Mouse (Mus musculus): ENCODE data around the gene Rock2.
A peak's percentile ranks its signal among the peaks of the same experiment; 100 is the strongest.

Rock2 gene

DNA sequence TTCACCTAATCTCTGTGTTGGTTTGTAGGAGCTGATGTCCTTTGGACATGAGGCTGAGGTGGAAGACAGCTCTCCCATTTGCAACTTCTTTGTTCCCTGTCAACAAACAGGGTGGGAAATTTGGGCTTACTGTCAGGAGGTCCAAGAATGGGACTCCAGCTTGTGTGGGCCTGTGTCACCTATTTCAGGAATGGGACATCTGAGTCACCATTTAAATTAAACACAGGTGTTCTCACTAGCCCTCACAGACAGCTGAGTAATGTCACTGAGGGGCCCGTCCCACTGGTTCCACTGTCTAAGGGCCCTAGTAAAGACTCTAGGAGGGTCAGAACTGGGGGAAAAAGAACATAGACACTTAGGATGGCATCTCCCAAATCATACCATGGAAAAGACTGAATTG lies 22.7 kb upstream of the Rock2 start:
- DNase-seq (ENCODE audit: low read depth, low spot score), result no peak

DNA sequence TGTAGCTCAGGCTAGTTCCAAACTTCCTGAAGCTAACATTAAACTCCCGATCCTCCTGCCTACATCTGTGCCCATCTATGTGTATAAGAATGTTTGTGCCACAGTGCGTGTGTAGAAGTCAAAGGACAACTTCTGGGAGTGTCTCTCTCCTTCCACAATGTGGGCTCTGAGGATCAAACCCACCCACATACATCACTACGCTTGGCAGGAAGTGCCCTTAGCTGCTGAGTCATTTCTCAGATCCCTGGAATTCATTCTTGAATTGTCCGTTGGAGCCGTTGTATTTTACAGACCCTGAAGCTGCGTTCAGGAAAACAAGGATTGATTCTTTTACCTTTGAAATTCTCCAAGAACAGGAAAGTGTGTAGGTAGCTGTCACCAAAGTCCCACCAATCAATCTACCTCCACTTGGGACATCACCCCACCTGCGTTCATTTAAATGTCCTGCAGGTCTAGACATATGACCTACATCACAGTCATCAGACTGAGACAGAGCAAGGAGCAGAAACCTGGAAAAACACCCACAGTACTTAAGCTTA lies 21.7 kb upstream of the Rock2 start:
- DNase-seq (ENCODE audit: low read depth, low spot score), result no peak

- DNase-seq (ENCODE audit: low read depth, low spot score), result no peak
Observed at GRCm38 (mm10) chr12:16873549-16873948, 21.1 kb upstream of the Rock2 start.

GRCm38 (mm10) chr12:16874086-16874485 lies 20.6 kb upstream of the Rock2 start:
- DNase-seq (ENCODE audit: low read depth, low spot score), result peak; percentile 70

- DNase-seq (ENCODE audit: low read depth, low spot score), result no peak
Observed at GRCm38 (mm10) chr12:16875269-16875668, 19.4 kb upstream of the Rock2 start.

- DNase-seq (ENCODE audit: low read depth, low spot score), result no peak
Observed at GRCm38 (mm10) chr12:16875678-16876077, 19.0 kb upstream of the Rock2 start.

GRCm38 (mm10) chr12:16876667-16877066 lies 18.0 kb upstream of the Rock2 start:
- DNase-seq (ENCODE audit: low read depth, low spot score), result no peak

- DNase-seq (ENCODE audit: low read depth, low spot score), result no peak
Observed at GRCm38 (mm10) chr12:16877141-16877540, 17.6 kb upstream of the Rock2 start.

- DNase-seq (ENCODE audit: low read depth, low spot score), result no peak
Observed at GRCm38 (mm10) chr12:16877679-16878078, 17.0 kb upstream of the Rock2 start.

- no peak for DNase-seq (ENCODE audit: low read depth, low spot score)
Observed at GRCm38 (mm10) chr12:16879369-16879768, 15.3 kb upstream of the Rock2 start.

GRCm38 (mm10) chr12:16880077-16880476 lies 14.6 kb upstream of the Rock2 start:
- no peak for DNase-seq (ENCODE audit: low read depth, low spot score)

DNA sequence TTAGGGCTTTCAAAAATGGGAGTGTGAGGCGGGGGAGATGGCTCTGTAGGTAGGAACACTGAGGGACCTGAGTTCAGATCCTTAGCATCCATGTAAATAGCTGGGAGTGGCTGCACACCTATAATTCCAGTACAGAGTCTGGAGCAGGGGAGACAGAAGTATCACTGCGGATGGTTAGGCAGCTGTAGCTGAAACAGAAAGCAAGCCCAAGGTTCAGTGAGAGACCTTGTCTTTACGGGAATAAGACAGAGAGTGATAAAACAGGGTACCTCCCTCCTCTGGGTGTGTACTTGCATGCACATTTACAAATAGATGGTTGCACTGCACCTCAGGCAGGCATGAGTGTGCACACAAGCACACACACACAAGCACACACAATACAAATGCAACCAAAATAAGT lies 12.3 kb upstream of the Rock2 start:
- DNase-seq (ENCODE audit: low read depth, low spot score), result no peak

- no peak for DNase-seq (ENCODE audit: low read depth, low spot score)
Observed at GRCm38 (mm10) chr12:16883111-16883510, 11.6 kb upstream of the Rock2 start.

DNA sequence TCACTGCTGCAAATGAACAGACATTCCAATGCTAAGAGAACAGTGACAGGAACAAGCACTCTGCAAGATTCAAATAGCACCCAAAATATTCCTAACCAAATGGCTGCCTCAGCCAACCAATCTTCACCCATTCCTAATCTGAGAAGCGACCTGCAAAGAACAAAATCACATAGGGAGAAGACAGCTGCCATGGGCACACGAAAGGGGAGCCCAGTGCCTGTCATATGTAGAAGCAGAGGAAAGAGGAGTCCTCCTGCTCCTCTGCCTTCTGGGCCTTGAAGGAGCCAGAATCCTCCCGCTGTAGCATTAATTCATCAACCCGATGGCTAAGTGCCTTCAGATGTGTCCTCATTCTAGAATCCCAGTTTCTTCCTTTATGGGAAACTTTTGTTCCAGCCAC lies 10.2 kb upstream of the Rock2 start:
- no peak for DNase-seq (ENCODE audit: low read depth, low spot score)

GRCm38 (mm10) chr12:16886354-16886753 lies 8.3 kb upstream of the Rock2 start:
- DNase-seq (ENCODE audit: low read depth, low spot score), result no peak

DNA sequence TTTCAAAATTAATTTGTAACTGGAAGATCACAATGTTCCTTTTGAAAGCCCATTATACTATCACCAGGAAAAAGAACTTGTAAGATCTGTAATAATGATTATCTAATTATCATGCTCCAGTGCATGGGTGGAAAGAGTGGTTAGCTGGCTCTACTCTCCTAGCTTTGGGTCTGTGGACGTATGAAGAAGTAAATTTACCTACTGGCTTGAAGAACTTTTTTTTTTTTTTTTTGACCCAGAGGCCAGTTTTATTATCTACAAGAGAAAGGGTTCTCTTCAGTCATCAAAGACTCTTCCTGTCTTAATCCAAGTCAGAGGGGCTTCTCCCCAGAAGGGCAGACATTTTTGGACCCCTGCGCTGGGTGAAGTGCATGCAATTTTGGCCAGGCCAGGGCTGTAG lies 1.7 kb upstream of the Rock2 start:
- no peak for DNase-seq (ENCODE audit: low read depth, low spot score)

GRCm38 (mm10) chr12:16893656-16894395 lies 869 bp upstream of the Rock2 start:
- DNase-seq (ENCODE audit: low read depth, low spot score), result peak; percentile 17

- peak; percentile 61 for DNase-seq (ENCODE audit: low read depth, low spot score)
Observed at GRCm38 (mm10) chr12:16895221-16895928, 680 bp downstream of the Rock2 start.

- no peak for DNase-seq (ENCODE audit: low read depth, low spot score)
Observed at GRCm38 (mm10) chr12:16896073-16896789, 1.5 kb downstream of the Rock2 start.

GRCm38 (mm10) chr12:16897225-16897624 lies 2.5 kb downstream of the Rock2 start:
- DNase-seq (ENCODE audit: low read depth, low spot score), result no peak

DNA sequence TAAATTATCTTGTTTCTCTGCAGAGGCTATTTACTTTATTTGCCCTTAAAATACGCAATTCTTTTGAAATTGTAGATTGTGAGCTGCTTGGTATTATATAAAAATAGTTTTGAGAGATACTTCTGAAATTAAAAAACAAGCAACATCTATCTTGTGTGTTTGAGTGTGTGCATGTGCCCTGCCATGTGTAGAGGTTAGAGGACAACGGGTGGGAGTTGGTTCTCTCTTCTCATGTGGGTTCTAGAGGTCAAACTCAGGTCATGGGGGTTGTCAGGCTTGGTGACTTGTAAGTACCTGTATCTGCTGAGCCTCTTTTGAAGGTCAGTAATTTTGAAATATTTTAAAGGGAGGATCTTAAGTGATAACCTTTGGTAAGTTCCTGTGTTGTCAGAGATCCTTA lies 3.5 kb downstream of the Rock2 start:
- no peak for DNase-seq (ENCODE audit: low read depth, low spot score)

DNA sequence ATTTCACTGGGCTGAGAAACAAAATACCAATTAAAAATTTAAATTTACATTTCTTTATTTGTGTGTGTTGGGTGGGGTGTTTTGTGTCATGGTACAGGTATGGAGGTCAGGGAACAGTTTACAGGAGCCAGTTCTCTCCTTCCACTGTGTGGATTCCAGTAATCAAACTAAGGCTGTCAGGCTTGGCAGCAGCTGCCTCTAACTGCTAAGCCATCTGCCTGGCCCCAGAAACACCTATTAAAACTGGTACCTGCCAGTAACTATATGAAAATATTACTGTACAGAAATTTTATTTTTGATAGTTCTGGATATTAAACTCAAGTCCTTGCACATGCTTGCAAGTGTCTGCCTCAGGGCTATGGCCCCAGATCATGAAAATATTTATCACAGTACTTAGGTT lies 4.1 kb downstream of the Rock2 start:
- DNase-seq (ENCODE audit: low read depth, low spot score), result no peak

Data from CD4-positive helper T cell, adult 2 months (primary cell).